Mouse (Mus musculus): ENCODE measurements around the gene Mettl7a2.

DNA sequence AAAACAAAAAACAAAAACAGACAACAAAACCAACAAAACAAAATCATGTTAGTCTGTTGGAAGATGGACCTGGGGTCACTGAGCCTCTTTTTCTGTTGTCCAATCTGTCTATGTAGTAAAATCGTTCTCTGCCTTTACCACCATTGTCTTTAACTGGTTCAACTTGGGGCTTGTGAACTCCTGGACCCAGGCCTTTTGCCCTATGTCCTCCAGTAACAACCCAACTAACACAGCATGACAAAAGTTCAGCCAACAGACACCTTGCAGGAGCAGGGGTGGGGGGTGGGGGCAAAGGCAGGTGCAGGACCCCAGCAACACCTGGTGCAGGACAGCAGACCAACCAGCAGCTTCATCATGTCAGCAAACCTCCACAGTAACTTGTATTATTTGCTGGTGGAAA is 33.1 kb upstream of the Mettl7a2 start:
- TF ChIP-seq ZC3H11A (IDR thresholded peaks at IDR 0.05; ENCODE audit: borderline replicate concordance, low read depth, low read length): no peak
- TF ChIP-seq CHD2 (IDR thresholded peaks at IDR 0.05; ENCODE audit: low read depth, low read length): no peak
- TF ChIP-seq MAFK (IDR thresholded peaks at IDR 0.05; ENCODE audit: insufficient read depth, low read depth, low read length): no peak
- TF ChIP-seq HCFC1 (IDR thresholded peaks at IDR 0.05; ENCODE audit: borderline replicate concordance, insufficient read depth, low read length): no peak

Measured in ES-E14 (cell line).